Mouse (Mus musculus) mouse trophoblast stem cell (cell line): ENCODE results near the gene Egfl6.

ENCODE experiments used
- in situ Hi-C, 2 experiments: fragments of 300-500 bp; cut with MseI, MboI; formaldehyde crosslinking; loops; 2 replicates in 1 of 2; 3 replicates in 1 of 2; pipeline ENCODE4 v1.15.1; 2025

The Egfl6 gene

GRCm38 (mm10) chrX:166584947-166585824 lies at the start of gene Egfl6:
TSS of gene Egfl6 (minus strand) at chrX:166585720.
- in situ Hi-C loops = no loop called here

GRCm38 (mm10) chrX:166626866-166627570 lies 41.5 kb upstream of the Egfl6 start:
- in situ Hi-C loops = no loop called here

GRCm38 (mm10) chrX:166626174-166626573 lies 40.7 kb upstream of the Egfl6 start:
- in situ Hi-C loops = no loop called here

- in situ Hi-C loops = no loop called here
These were observed 37.7 kb upstream of the Egfl6 start for GRCm38 (mm10) chrX:166623176-166623575.

- in situ Hi-C loops = no loop called here
These were observed 36.2 kb upstream of the Egfl6 start for GRCm38 (mm10) chrX:166621560-166622301.

GRCm38 (mm10) chrX:166620900-166621299 lies 35.4 kb upstream of the Egfl6 start:
- in situ Hi-C loops = no loop called here

- in situ Hi-C loops = no loop called here
These were observed 33.6 kb upstream of the Egfl6 start for GRCm38 (mm10) chrX:166619084-166619483.

- in situ Hi-C loops = no loop called here
These were observed 29.7 kb upstream of the Egfl6 start for GRCm38 (mm10) chrX:166615191-166615590.

GRCm38 (mm10) chrX:166576111-166576510 lies 9.4 kb downstream of the Egfl6 start:
- in situ Hi-C loops = no loop called here

GRCm38 (mm10) chrX:166565983-166566382 lies 19.5 kb downstream of the Egfl6 start:
- in situ Hi-C loops = no loop called here

- in situ Hi-C loops = no loop called here
These were observed 20.1 kb downstream of the Egfl6 start for GRCm38 (mm10) chrX:166565401-166565800.

GRCm38 (mm10) chrX:166564900-166565299 lies 20.6 kb downstream of the Egfl6 start:
- in situ Hi-C loops = no loop called here

GRCm38 (mm10) chrX:166559333-166559732 lies 26.2 kb downstream of the Egfl6 start:
- in situ Hi-C loops = no loop called here

- in situ Hi-C loops = no loop called here
These were observed 33.2 kb downstream of the Egfl6 start for GRCm38 (mm10) chrX:166552355-166552754.

GRCm38 (mm10) chrX:166546495-166546894 lies 39.0 kb downstream of the Egfl6 start:
- in situ Hi-C loops = no loop called here

- in situ Hi-C loops = no loop called here
These were observed 50.4 kb downstream of the Egfl6 start for GRCm38 (mm10) chrX:166535138-166535537.

GRCm38 (mm10) chrX:166533432-166533831 lies 52.1 kb downstream of the Egfl6 start:
- in situ Hi-C loops = no loop called here

- in situ Hi-C loops = no loop called here
These were observed 53.8 kb downstream of the Egfl6 start for GRCm38 (mm10) chrX:166531671-166532070.

GRCm38 (mm10) chrX:166528126-166528525 lies 57.4 kb downstream of the Egfl6 start:
- in situ Hi-C loops = no loop called here

GRCm38 (mm10) chrX:166525637-166526315 lies 59.7 kb downstream of the Egfl6 start:
- in situ Hi-C loops = no loop called here

GRCm38 (mm10) chrX:166520782-166521181 lies 64.7 kb downstream of the Egfl6 start:
- in situ Hi-C loops = no loop called here

GRCm38 (mm10) chrX:166518345-166518744 lies 67.2 kb downstream of the Egfl6 start, which contains the start of gene Tceanc:
TSS of gene Tceanc (minus strand) at chrX:166518567.
- in situ Hi-C loops = no loop called here
